Mouse (Mus musculus): Measurements from ENCODE around the gene Hs1bp3.

- TF ChIP-seq POLR2A (IDR thresholded peaks at IDR 0.05; ENCODE audit: borderline replicate concordance, control insufficient read depth, low read depth, low read length) (no peak), CTCF (IDR thresholded peaks at IDR 0.05; ENCODE audit: control insufficient read depth, insufficient read depth, low read length) (no peak)
Measured at GRCm38 (mm10) chr12:8275424-8275823, 37.8 kb upstream of the Hs1bp3 start.
